Mouse (Mus musculus): ENCODE measurements around the gene Katnal1. TPM values are rescaled to one million over a fixed set of nuclear protein-coding genes. Genes with fewer than 3 reads are reported as not detected.

The Katnal1 gene
- polyA plus RNA-seq, 1 experiment from 2014 or later: 42.8 TPM

DNA sequence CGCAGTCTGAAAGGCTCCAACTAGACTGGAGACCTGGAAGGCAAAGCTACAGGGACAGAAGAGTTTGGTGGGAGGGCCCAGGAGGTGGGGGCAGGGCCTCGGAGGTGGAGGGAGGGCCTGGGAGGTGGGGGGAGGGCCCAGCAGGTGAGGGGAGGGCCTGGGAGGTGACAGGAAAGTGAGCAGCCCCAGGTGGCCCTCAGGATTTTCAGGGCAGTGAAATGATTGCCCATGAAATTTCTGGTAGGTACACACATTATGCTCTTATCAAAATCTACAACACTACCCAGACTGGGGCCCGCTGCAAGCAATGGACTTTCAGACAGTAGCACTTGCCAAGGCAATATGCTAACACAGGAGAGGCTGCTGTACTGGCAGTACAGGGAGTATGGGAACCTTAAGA, 59.5 kb downstream of the Katnal1 start:
- H3K9me3 ChIP-seq (ENCODE audit: control insufficient read depth, low read length): no peaks in the 10 kb centered on the region
- no peak overlapping the region for H3K27ac ChIP-seq (replicated peaks; ENCODE audit: low read depth, low read length)
- no peak overlapping the region for H3K4me3 ChIP-seq (replicated peaks; ENCODE audit: low read depth, low read length)
- H3K27me3 ChIP-seq (ENCODE audit: control insufficient read depth, insufficient read depth, low read length): no peaks in the 10 kb centered on the region
- H3K4me1 ChIP-seq (ENCODE audit: control insufficient read depth, insufficient read depth, low read length): no peaks in the 10 kb centered on the region
- no peak overlapping the region for H3K4me2 ChIP-seq (ENCODE audit: low read length)
- peaks cover 8% of the 10 kb centered on the region; the same call in 1 of the 2 replicates for H3K36me3 ChIP-seq (ENCODE audit: control insufficient read depth, insufficient read depth, low read length)
- no peak for ATAC-seq (ENCODE audit: low FRiP score, low TSS enrichment)
- H3K9ac ChIP-seq (replicated peaks; ENCODE audit: low read length): no peak overlapping the region
- WGBS: 60% methylated on average over 3 of the region's 3 CpGs
- no peak for DNase-seq

DNA sequence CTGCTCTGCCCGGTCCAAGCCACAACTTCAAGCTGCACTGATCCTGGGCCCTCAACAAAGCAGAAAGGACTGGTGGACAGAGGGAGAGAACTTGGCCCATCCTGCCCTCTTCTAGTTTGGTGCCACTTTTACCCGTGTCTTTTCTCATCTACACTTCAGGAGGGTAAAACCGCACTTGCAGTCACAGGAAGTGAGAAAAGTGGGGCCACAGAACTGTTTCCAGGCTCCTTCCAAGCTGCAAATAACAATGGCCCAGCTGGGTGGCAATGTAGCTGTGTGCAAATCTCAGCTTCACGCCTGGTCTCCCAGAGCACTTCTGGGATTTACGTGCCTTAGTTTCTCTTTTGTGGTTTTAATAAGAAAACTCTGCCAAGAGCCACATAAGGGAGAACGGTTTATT, 61.4 kb downstream of the Katnal1 start:
- DNase-seq (no peak), ATAC-seq (ENCODE audit: low FRiP score, low TSS enrichment) (no peak)
- Histone ChIP-seq H3K27me3 (ENCODE audit: control insufficient read depth, insufficient read depth, low read length) (no peaks in the 10 kb centered on the region), H3K9ac (replicated peaks; ENCODE audit: low read length) (no peak overlapping the region), H3K9me3 (ENCODE audit: control insufficient read depth, low read length) (no peaks in the 10 kb centered on the region), H3K27ac (replicated peaks; ENCODE audit: low read depth, low read length) (no peak overlapping the region), H3K4me2 (ENCODE audit: low read length) (no peak overlapping the region), H3K4me1 (ENCODE audit: control insufficient read depth, insufficient read depth, low read length) (no peaks in the 10 kb centered on the region), H3K4me3 (replicated peaks; ENCODE audit: low read depth, low read length) (no peak overlapping the region), H3K36me3 (ENCODE audit: control insufficient read depth, insufficient read depth, low read length) (no peaks in the 10 kb centered on the region)
- WGBS: 80% methylated on average over 6 of the region's 6 CpGs

DNA sequence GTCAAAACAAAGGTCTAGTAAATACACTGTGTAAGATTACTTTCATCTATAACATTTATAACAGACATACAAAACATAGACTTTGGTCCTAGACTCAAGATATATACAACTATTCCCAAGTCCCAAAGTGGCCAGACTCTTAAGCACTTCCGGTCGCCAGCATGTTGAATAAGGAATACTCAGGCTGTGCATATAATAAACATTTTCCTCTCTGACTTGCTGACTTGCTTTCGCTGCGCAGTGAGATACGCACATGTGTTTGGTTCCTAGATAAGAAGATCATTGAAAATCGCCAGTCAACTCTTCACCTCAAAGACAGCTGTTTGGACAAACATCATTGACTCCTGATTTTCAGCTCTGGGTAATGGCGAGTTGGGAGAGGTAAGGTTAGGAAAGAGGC, 61.9 kb downstream of the Katnal1 start:
- Histone ChIP-seq H3K4me1 (ENCODE audit: control insufficient read depth, insufficient read depth, low read length) (no peaks in the 10 kb centered on the region), H3K9ac (replicated peaks; ENCODE audit: low read length) (no peak overlapping the region), H3K9me3 (ENCODE audit: control insufficient read depth, low read length) (no peaks in the 10 kb centered on the region), H3K4me3 (replicated peaks; ENCODE audit: low read depth, low read length) (no peak overlapping the region), H3K27ac (replicated peaks; ENCODE audit: low read depth, low read length) (no peak overlapping the region), H3K4me2 (ENCODE audit: low read length) (no peak overlapping the region), H3K36me3 (ENCODE audit: control insufficient read depth, insufficient read depth, low read length) (no peaks in the 10 kb centered on the region), H3K27me3 (ENCODE audit: control insufficient read depth, insufficient read depth, low read length) (no peaks in the 10 kb centered on the region)
- DNase-seq (no peak), ATAC-seq (ENCODE audit: low FRiP score, low TSS enrichment) (no peak)
- WGBS: 90% methylated on average over 7 of the region's 7 CpGs

DNA sequence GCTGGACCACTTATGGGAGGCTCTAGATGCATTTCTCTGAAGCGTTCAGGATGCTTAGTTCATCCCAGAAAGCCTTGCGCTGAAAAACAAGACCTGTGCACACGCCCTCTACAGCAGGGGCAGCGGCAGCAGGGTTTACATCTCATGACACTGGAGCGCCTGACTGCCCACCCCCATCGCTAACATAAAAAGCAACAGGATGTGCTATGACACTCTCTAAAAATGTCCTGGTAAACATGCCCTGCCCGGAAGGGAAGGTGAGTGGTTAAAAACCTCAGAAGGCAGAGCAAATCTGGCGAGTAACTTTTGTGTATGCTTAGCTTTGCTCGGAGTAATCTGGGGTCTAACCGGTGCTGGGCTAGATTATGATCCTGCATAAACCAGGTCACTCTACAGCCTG, 62.5 kb downstream of the Katnal1 start:
- H3K4me2 ChIP-seq (ENCODE audit: low read length): no peak overlapping the region
- no peaks in the 10 kb centered on the region for H3K27me3 ChIP-seq (ENCODE audit: control insufficient read depth, insufficient read depth, low read length)
- H3K4me3 ChIP-seq (replicated peaks; ENCODE audit: low read depth, low read length): no peak overlapping the region
- WGBS: 88% methylated on average over 10 of the region's 10 CpGs
- H3K4me1 ChIP-seq (ENCODE audit: control insufficient read depth, insufficient read depth, low read length): no peaks in the 10 kb centered on the region
- no peak overlapping the region for H3K27ac ChIP-seq (replicated peaks; ENCODE audit: low read depth, low read length)
- no peaks in the 10 kb centered on the region for H3K36me3 ChIP-seq (ENCODE audit: control insufficient read depth, insufficient read depth, low read length)
- no peak overlapping the region for H3K9ac ChIP-seq (replicated peaks; ENCODE audit: low read length)
- ATAC-seq (ENCODE audit: low FRiP score, low TSS enrichment) (no peak), DNase-seq (no peak)
- H3K9me3 ChIP-seq (ENCODE audit: control insufficient read depth, low read length): no peaks in the 10 kb centered on the region

DNA sequence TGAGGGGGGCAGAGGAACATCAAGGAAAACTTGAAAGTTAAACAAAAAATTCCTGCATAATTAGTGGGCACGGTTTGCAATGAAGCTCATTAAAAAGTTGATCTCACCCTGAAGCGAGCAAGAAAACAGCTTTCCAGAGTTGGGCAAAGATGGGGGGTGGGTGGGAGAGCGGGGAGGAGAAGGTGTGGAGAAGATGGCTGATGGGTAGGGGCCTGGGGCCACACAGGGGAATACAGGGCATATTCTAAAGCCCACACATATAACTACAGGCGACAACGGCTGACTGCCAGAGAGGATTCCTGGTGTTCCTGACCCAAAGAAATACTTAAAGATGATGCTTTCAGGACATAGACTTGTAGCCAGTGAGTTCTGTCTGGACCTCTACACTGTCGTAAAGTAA, 65.7 kb downstream of the Katnal1 start:
- H3K27ac ChIP-seq (replicated peaks; ENCODE audit: low read depth, low read length): no peak overlapping the region
- H3K4me2 ChIP-seq (ENCODE audit: low read length): no peak overlapping the region
- DNase-seq (no peak), ATAC-seq (ENCODE audit: low FRiP score, low TSS enrichment) (no peak)
- H3K4me3 ChIP-seq (replicated peaks; ENCODE audit: low read depth, low read length): no peak overlapping the region
- H3K4me1 ChIP-seq (ENCODE audit: control insufficient read depth, insufficient read depth, low read length): no peaks in the 10 kb centered on the region
- H3K27me3 ChIP-seq (ENCODE audit: control insufficient read depth, insufficient read depth, low read length): no peaks in the 10 kb centered on the region
- no peaks in the 10 kb centered on the region for H3K9me3 ChIP-seq (ENCODE audit: control insufficient read depth, low read length)
- no peaks in the 10 kb centered on the region for H3K36me3 ChIP-seq (ENCODE audit: control insufficient read depth, insufficient read depth, low read length)
- WGBS: 67% methylated on average over 6 of the region's 6 CpGs
- H3K9ac ChIP-seq (replicated peaks; ENCODE audit: low read length): no peak overlapping the region

DNA sequence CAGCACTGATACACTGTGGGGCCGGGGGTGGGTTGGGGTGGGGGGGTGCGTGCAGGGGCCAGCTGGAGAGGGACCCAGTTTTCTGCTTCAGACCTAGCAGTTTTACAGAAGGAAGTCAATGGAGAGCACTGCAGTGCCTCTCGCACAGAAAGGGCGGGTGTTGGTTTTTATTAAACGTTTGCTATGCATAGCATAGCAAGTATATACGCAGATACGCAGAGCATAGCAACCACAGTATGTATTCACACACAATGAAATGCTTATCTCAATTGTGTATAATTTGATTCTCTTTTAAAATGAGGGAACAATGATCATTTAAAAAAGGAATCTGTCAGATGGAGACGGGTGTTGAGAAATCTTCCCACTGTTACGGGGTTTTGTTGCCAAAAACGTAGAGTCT, 66.3 kb downstream of the Katnal1 start:
- WGBS: 72% methylated on average over 10 of the region's 10 CpGs
- H3K27me3 ChIP-seq (ENCODE audit: control insufficient read depth, insufficient read depth, low read length): no peaks in the 10 kb centered on the region
- H3K4me3 ChIP-seq (replicated peaks; ENCODE audit: low read depth, low read length): no peak overlapping the region
- DNase-seq: no peak
- H3K4me1 ChIP-seq (ENCODE audit: control insufficient read depth, insufficient read depth, low read length): no peaks in the 10 kb centered on the region
- no peak overlapping the region for H3K9ac ChIP-seq (replicated peaks; ENCODE audit: low read length)
- no peak overlapping the region for H3K4me2 ChIP-seq (ENCODE audit: low read length)
- H3K36me3 ChIP-seq (ENCODE audit: control insufficient read depth, insufficient read depth, low read length): no peaks in the 10 kb centered on the region
- no peaks in the 10 kb centered on the region for H3K9me3 ChIP-seq (ENCODE audit: control insufficient read depth, low read length)
- ATAC-seq (ENCODE audit: low FRiP score, low TSS enrichment): no peak
- H3K27ac ChIP-seq (replicated peaks; ENCODE audit: low read depth, low read length): no peak overlapping the region

DNA sequence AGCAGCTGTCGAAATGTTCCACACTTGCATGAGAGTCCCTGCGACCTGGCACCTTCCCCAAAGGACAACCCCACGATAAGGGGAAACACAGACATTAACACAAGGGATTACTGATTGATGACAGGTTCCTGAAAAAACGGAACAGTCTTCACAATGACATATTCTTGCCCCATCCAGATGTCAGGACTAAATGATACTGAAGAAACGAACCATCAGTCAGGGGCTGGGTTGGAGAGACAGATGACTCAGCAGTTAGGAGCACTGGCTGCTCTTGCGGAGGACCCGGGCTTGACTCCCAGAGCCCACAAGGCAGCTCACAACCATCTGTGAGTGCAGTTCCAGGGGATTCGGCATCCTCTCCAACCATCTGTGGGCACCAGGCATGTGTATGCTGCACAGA, 67.0 kb downstream of the Katnal1 start:
- H3K4me1 ChIP-seq (ENCODE audit: control insufficient read depth, insufficient read depth, low read length): no peaks in the 10 kb centered on the region
- no peak overlapping the region for H3K4me3 ChIP-seq (replicated peaks; ENCODE audit: low read depth, low read length)
- H3K4me2 ChIP-seq (ENCODE audit: low read length): no peak overlapping the region
- no peak for ATAC-seq (ENCODE audit: low FRiP score, low TSS enrichment)
- H3K9ac ChIP-seq (replicated peaks; ENCODE audit: low read length): no peak overlapping the region
- no peaks in the 10 kb centered on the region for H3K27me3 ChIP-seq (ENCODE audit: control insufficient read depth, insufficient read depth, low read length)
- H3K9me3 ChIP-seq (ENCODE audit: control insufficient read depth, low read length): no peaks in the 10 kb centered on the region
- no peak for DNase-seq
- H3K36me3 ChIP-seq (ENCODE audit: control insufficient read depth, insufficient read depth, low read length): no peaks in the 10 kb centered on the region
- H3K27ac ChIP-seq (replicated peaks; ENCODE audit: low read depth, low read length): no peak overlapping the region
- 65% methylated on average over 8 of the region's 8 CpGs for WGBS

DNA sequence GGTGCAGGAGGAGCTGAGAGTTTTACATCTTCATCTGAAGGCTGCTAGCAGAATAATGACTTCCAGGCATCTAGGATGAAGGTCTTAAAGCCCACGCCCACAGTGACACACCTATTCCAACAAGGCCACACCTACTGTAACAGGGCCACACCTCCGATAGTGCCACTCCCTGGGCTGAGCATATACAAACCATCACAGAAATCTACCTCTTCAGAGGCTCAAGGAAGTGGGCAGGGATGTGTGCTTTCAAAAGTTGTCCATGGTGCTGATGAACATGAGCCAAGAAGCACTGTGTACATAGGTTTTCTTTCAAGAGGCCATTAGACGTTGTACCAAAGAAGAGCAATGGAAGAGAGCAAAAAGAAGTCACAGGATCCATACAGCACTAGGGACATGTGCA, 71.6 kb downstream of the Katnal1 start:
- no peak overlapping the region for H3K9ac ChIP-seq (replicated peaks; ENCODE audit: low read length)
- no peak for ATAC-seq (ENCODE audit: low FRiP score, low TSS enrichment)
- H3K4me3 ChIP-seq (replicated peaks; ENCODE audit: low read depth, low read length): no peak overlapping the region
- no peaks in the 10 kb centered on the region for H3K27me3 ChIP-seq (ENCODE audit: control insufficient read depth, insufficient read depth, low read length)
- 84% methylated on average over 3 of the region's 3 CpGs for WGBS
- peaks cover 6% of the 10 kb centered on the region; the same call in 1 of the 2 replicates for H3K4me1 ChIP-seq (ENCODE audit: control insufficient read depth, insufficient read depth, low read length)
- no peaks in the 10 kb centered on the region for H3K36me3 ChIP-seq (ENCODE audit: control insufficient read depth, insufficient read depth, low read length)
- H3K9me3 ChIP-seq (ENCODE audit: control insufficient read depth, low read length): no peaks in the 10 kb centered on the region
- no peak overlapping the region for H3K4me2 ChIP-seq (ENCODE audit: low read length)
- DNase-seq: no peak
- H3K27ac ChIP-seq (replicated peaks; ENCODE audit: low read depth, low read length): no peak overlapping the region

DNA sequence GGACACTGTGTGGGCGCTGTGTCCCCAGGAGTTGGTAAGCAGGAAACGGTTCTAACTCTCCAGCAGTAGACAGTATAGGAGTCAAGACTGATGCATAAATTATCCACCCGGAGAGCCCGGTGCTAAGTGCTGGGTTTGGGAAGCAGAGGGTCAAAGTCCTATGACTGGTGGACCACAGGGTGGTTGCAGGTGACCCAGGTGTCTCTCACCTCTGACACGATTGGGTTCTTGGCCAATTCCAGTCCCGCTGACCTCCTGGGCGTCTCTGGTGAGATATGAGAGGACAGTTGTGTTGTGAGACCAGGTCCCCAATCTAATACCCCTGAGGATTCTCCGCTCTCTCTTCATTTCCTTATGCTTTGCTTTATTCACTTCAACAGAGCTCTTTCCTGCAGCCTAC, 74.1 kb downstream of the Katnal1 start:
- Histone ChIP-seq H3K4me1 (ENCODE audit: control insufficient read depth, insufficient read depth, low read length) (peaks cover 6% of the 10 kb centered on the region; the same call in 1 of the 2 replicates), H3K27ac (replicated peaks; ENCODE audit: low read depth, low read length) (no peak overlapping the region), H3K4me2 (ENCODE audit: low read length) (no peak overlapping the region), H3K27me3 (ENCODE audit: control insufficient read depth, insufficient read depth, low read length) (no peaks in the 10 kb centered on the region), H3K36me3 (ENCODE audit: control insufficient read depth, insufficient read depth, low read length) (no peaks in the 10 kb centered on the region), H3K9ac (replicated peaks; ENCODE audit: low read length) (no peak overlapping the region), H3K9me3 (ENCODE audit: control insufficient read depth, low read length) (no peaks in the 10 kb centered on the region), H3K4me3 (replicated peaks; ENCODE audit: low read depth, low read length) (no peak overlapping the region)
- ATAC-seq (ENCODE audit: low FRiP score, low TSS enrichment) (no peak), DNase-seq (no peak)
- WGBS: 84% methylated on average over 8 of the region's 8 CpGs
